Mouse (Mus musculus): ENCODE results near the gene Lmod3.
"Not testable (repeated sequence)": the region's sequence is repeated elsewhere in the genome, so short reads cannot be mapped to it uniquely, and the experiment has no call there.

Lmod3 gene

GRCm38 (mm10) chr6:97276366-97276765 is 23.8 kb upstream of the Lmod3 start:
- no peak for DNase-seq (ENCODE audit: low read depth)

GRCm38 (mm10) chr6:97275760-97276159 is 23.2 kb upstream of the Lmod3 start:
- no peak for DNase-seq (ENCODE audit: low read depth)

- DNase-seq (ENCODE audit: low read depth): no peak
Measured at GRCm38 (mm10) chr6:97273777-97274176, 21.2 kb upstream of the Lmod3 start.

- DNase-seq (ENCODE audit: low read depth): no peak
Measured at GRCm38 (mm10) chr6:97273058-97273710, 20.6 kb upstream of the Lmod3 start.

- DNase-seq (ENCODE audit: low read depth): no peak
Measured at GRCm38 (mm10) chr6:97272349-97272748, 19.8 kb upstream of the Lmod3 start.

GRCm38 (mm10) chr6:97269596-97269995 is 17.0 kb upstream of the Lmod3 start:
- no peak for DNase-seq (ENCODE audit: low read depth)

- no peak for DNase-seq (ENCODE audit: low read depth)
Measured at GRCm38 (mm10) chr6:97267132-97267531, 14.6 kb upstream of the Lmod3 start.

- DNase-seq (ENCODE audit: low read depth): no peak
Measured at GRCm38 (mm10) chr6:97266661-97267060, 14.1 kb upstream of the Lmod3 start.

GRCm38 (mm10) chr6:97265705-97266104 is 13.1 kb upstream of the Lmod3 start:
- DNase-seq (ENCODE audit: low read depth): no peak

- DNase-seq (ENCODE audit: low read depth): no peak
Measured at GRCm38 (mm10) chr6:97265240-97265639, 12.7 kb upstream of the Lmod3 start.

GRCm38 (mm10) chr6:97263750-97264149 is 11.2 kb upstream of the Lmod3 start:
- not testable (repeated sequence) for DNase-seq (ENCODE audit: low read depth)

GRCm38 (mm10) chr6:97262229-97262628 is 9.7 kb upstream of the Lmod3 start:
- DNase-seq (ENCODE audit: low read depth): no peak

- DNase-seq (ENCODE audit: low read depth): not testable (repeated sequence)
Measured at GRCm38 (mm10) chr6:97259926-97260325, 7.4 kb upstream of the Lmod3 start.

- DNase-seq (ENCODE audit: low read depth): no peak
Measured at GRCm38 (mm10) chr6:97258489-97258888, 5.9 kb upstream of the Lmod3 start.

- DNase-seq (ENCODE audit: low read depth): no peak
Measured at GRCm38 (mm10) chr6:97252086-97252485, 473 bp downstream of the Lmod3 start.

- DNase-seq (ENCODE audit: low read depth): peak; percentile 60
Measured at GRCm38 (mm10) chr6:97250966-97251365, 1.6 kb downstream of the Lmod3 start.

GRCm38 (mm10) chr6:97245200-97245599 is 7.4 kb downstream of the Lmod3 start:
- DNase-seq (ENCODE audit: low read depth): no peak

GRCm38 (mm10) chr6:97242522-97242921 is 10.0 kb downstream of the Lmod3 start:
- DNase-seq (ENCODE audit: low read depth): no peak

- DNase-seq (ENCODE audit: low read depth): no peak
Measured at GRCm38 (mm10) chr6:97240092-97240491, 12.5 kb downstream of the Lmod3 start.

- no peak for DNase-seq (ENCODE audit: low read depth)
Measured at GRCm38 (mm10) chr6:97239360-97239759, 13.2 kb downstream of the Lmod3 start.

- DNase-seq (ENCODE audit: low read depth): no peak
Measured at GRCm38 (mm10) chr6:97236088-97236487, 16.5 kb downstream of the Lmod3 start.

- DNase-seq (ENCODE audit: low read depth): no peak
Measured at GRCm38 (mm10) chr6:97234911-97235668, 17.5 kb downstream of the Lmod3 start.

- no peak for DNase-seq (ENCODE audit: low read depth)
Measured at GRCm38 (mm10) chr6:97227067-97227847, 25.3 kb downstream of the Lmod3 start.
